Mouse (Mus musculus): ENCODE data around the gene Cadps2. TPM values are rescaled to one million over a fixed set of nuclear protein-coding genes. Genes with fewer than 3 reads are reported as not detected.
A peak's percentile ranks its signal among the peaks of the same experiment; 100 is the strongest.

Gene Cadps2
- polyA plus RNA-seq, 1 experiment from 2014 or later = 0.57 TPM

- Histone ChIP-seq H3K27ac (ENCODE audit: low read length) (no peak overlapping the region), H3K27me3 (replicated peaks; ENCODE audit: control insufficient read depth, insufficient read depth, low read length) (no peaks in the 10 kb centered on the region), H3K36me3 (ENCODE audit: control insufficient read depth, insufficient read depth, low read length) (no peaks in the 10 kb centered on the region), H3K9me3 (ENCODE audit: control insufficient read depth, low read length) (no peaks in the 10 kb centered on the region), H3K4me1 (ENCODE audit: control insufficient read depth, insufficient read depth, low read length) (no peaks in the 10 kb centered on the region), H3K4me3 (ENCODE audit: low read length) (no peak overlapping the region), H3K4me2 (ENCODE audit: low read depth, low read length) (no peak overlapping the region), H3K9ac (ENCODE audit: low read depth, low read length) (no peak overlapping the region)
- ATAC-seq = peak; percentile 75
- WGBS = 79% methylated on average over 2 of the region's 2 CpGs
These were observed 315.5 kb downstream of the Cadps2 start for GRCm38 (mm10) chr6:23523710-23524109.

- no peak overlapping the region for H3K27ac ChIP-seq (ENCODE audit: low read length)
- H3K4me3 ChIP-seq (ENCODE audit: low read length) = no peak overlapping the region
- H3K4me1 ChIP-seq (ENCODE audit: control insufficient read depth, insufficient read depth, low read length) = no peaks in the 10 kb centered on the region
- H3K36me3 ChIP-seq (ENCODE audit: control insufficient read depth, insufficient read depth, low read length) = no peaks in the 10 kb centered on the region
- H3K4me2 ChIP-seq (ENCODE audit: low read depth, low read length) = no peak overlapping the region
- 88% methylated on average over 5 of the region's 5 CpGs for WGBS
- no peaks in the 10 kb centered on the region for H3K27me3 ChIP-seq (replicated peaks; ENCODE audit: control insufficient read depth, insufficient read depth, low read length)
- H3K9me3 ChIP-seq (ENCODE audit: control insufficient read depth, low read length) = no peaks in the 10 kb centered on the region
- no peak overlapping the region for H3K9ac ChIP-seq (ENCODE audit: low read depth, low read length)
- ATAC-seq = no peak
These were observed 316.7 kb downstream of the Cadps2 start for GRCm38 (mm10) chr6:23522556-23522955.

GRCm38 (mm10) chr6:23498611-23499010 lies 340.6 kb downstream of the Cadps2 start:
- ATAC-seq = no peak
- Histone ChIP-seq H3K4me2 (ENCODE audit: low read depth, low read length) (no peak overlapping the region), H3K27me3 (replicated peaks; ENCODE audit: control insufficient read depth, insufficient read depth, low read length) (no peaks in the 10 kb centered on the region), H3K4me1 (ENCODE audit: control insufficient read depth, insufficient read depth, low read length) (no peaks in the 10 kb centered on the region), H3K27ac (ENCODE audit: low read length) (no peak overlapping the region), H3K4me3 (ENCODE audit: low read length) (no peak overlapping the region), H3K9me3 (ENCODE audit: control insufficient read depth, low read length) (no peaks in the 10 kb centered on the region), H3K9ac (ENCODE audit: low read depth, low read length) (no peak overlapping the region), H3K36me3 (ENCODE audit: control insufficient read depth, insufficient read depth, low read length) (no peaks in the 10 kb centered on the region)
- 47% methylated on average over 5 of the region's 5 CpGs for WGBS

GRCm38 (mm10) chr6:23491804-23492203 lies 347.4 kb downstream of the Cadps2 start:
- no peaks in the 10 kb centered on the region for H3K36me3 ChIP-seq (ENCODE audit: control insufficient read depth, insufficient read depth, low read length)
- no peak overlapping the region for H3K27ac ChIP-seq (ENCODE audit: low read length)
- 39% methylated on average over 7 of the region's 7 CpGs for WGBS
- H3K9me3 ChIP-seq (ENCODE audit: control insufficient read depth, low read length) = no peaks in the 10 kb centered on the region
- H3K4me3 ChIP-seq (ENCODE audit: low read length) = no peak overlapping the region
- ATAC-seq = no peak
- no peak overlapping the region for H3K4me2 ChIP-seq (ENCODE audit: low read depth, low read length)
- no peak overlapping the region for H3K9ac ChIP-seq (ENCODE audit: low read depth, low read length)
- H3K4me1 ChIP-seq (ENCODE audit: control insufficient read depth, insufficient read depth, low read length) = no peaks in the 10 kb centered on the region
- H3K27me3 ChIP-seq (replicated peaks; ENCODE audit: control insufficient read depth, insufficient read depth, low read length) = no peaks in the 10 kb centered on the region

GRCm38 (mm10) chr6:23490431-23490830 lies 348.8 kb downstream of the Cadps2 start:
- Histone ChIP-seq H3K4me2 (ENCODE audit: low read depth, low read length) (no peak overlapping the region), H3K36me3 (ENCODE audit: control insufficient read depth, insufficient read depth, low read length) (no peaks in the 10 kb centered on the region), H3K27ac (ENCODE audit: low read length) (no peak overlapping the region), H3K4me3 (ENCODE audit: low read length) (no peak overlapping the region), H3K9me3 (ENCODE audit: control insufficient read depth, low read length) (no peaks in the 10 kb centered on the region), H3K4me1 (ENCODE audit: control insufficient read depth, insufficient read depth, low read length) (no peaks in the 10 kb centered on the region), H3K27me3 (replicated peaks; ENCODE audit: control insufficient read depth, insufficient read depth, low read length) (no peaks in the 10 kb centered on the region), H3K9ac (ENCODE audit: low read depth, low read length) (no peak overlapping the region)
- no peak for ATAC-seq
- WGBS = 82% methylated on average over 2 of the region's 2 CpGs

- no peak overlapping the region for H3K4me2 ChIP-seq (ENCODE audit: low read depth, low read length)
- no peaks in the 10 kb centered on the region for H3K9me3 ChIP-seq (ENCODE audit: control insufficient read depth, low read length)
- ATAC-seq = no peak
- no peaks in the 10 kb centered on the region for H3K36me3 ChIP-seq (ENCODE audit: control insufficient read depth, insufficient read depth, low read length)
- 91% methylated on average over 2 of the region's 2 CpGs for WGBS
- no peak overlapping the region for H3K4me3 ChIP-seq (ENCODE audit: low read length)
- no peaks in the 10 kb centered on the region for H3K4me1 ChIP-seq (ENCODE audit: control insufficient read depth, insufficient read depth, low read length)
- H3K27ac ChIP-seq (ENCODE audit: low read length) = no peak overlapping the region
- no peak overlapping the region for H3K9ac ChIP-seq (ENCODE audit: low read depth, low read length)
- H3K27me3 ChIP-seq (replicated peaks; ENCODE audit: control insufficient read depth, insufficient read depth, low read length) = no peaks in the 10 kb centered on the region
These were observed 350.2 kb downstream of the Cadps2 start for GRCm38 (mm10) chr6:23489046-23489445.

- no peak overlapping the region for H3K4me2 ChIP-seq (ENCODE audit: low read depth, low read length)
- no peaks in the 10 kb centered on the region for H3K36me3 ChIP-seq (ENCODE audit: control insufficient read depth, insufficient read depth, low read length)
- 78% methylated on average over 2 of the region's 2 CpGs for WGBS
- no peak overlapping the region for H3K27ac ChIP-seq (ENCODE audit: low read length)
- no peak overlapping the region for H3K9ac ChIP-seq (ENCODE audit: low read depth, low read length)
- no peaks in the 10 kb centered on the region for H3K4me1 ChIP-seq (ENCODE audit: control insufficient read depth, insufficient read depth, low read length)
- no peaks in the 10 kb centered on the region for H3K27me3 ChIP-seq (replicated peaks; ENCODE audit: control insufficient read depth, insufficient read depth, low read length)
- no peak for ATAC-seq
- H3K4me3 ChIP-seq (ENCODE audit: low read length) = no peak overlapping the region
- H3K9me3 ChIP-seq (ENCODE audit: control insufficient read depth, low read length) = no peaks in the 10 kb centered on the region
These were observed 366.5 kb downstream of the Cadps2 start for GRCm38 (mm10) chr6:23472686-23473085.

GRCm38 (mm10) chr6:23471830-23472229 lies 367.4 kb downstream of the Cadps2 start:
- Histone ChIP-seq H3K4me3 (ENCODE audit: low read length) (no peak overlapping the region), H3K27ac (ENCODE audit: low read length) (no peak overlapping the region), H3K27me3 (replicated peaks; ENCODE audit: control insufficient read depth, insufficient read depth, low read length) (no peaks in the 10 kb centered on the region), H3K9ac (ENCODE audit: low read depth, low read length) (no peak overlapping the region), H3K9me3 (ENCODE audit: control insufficient read depth, low read length) (no peaks in the 10 kb centered on the region), H3K4me2 (ENCODE audit: low read depth, low read length) (no peak overlapping the region), H3K36me3 (ENCODE audit: control insufficient read depth, insufficient read depth, low read length) (no peaks in the 10 kb centered on the region), H3K4me1 (ENCODE audit: control insufficient read depth, insufficient read depth, low read length) (no peaks in the 10 kb centered on the region)
- no peak for ATAC-seq
- 60% methylated on average over 2 of the region's 2 CpGs for WGBS

GRCm38 (mm10) chr6:23467885-23468284 lies 371.3 kb downstream of the Cadps2 start:
- 89% methylated on average over 4 of the region's 4 CpGs for WGBS
- no peak for ATAC-seq
- H3K4me2 ChIP-seq (ENCODE audit: low read depth, low read length) = no peak overlapping the region
- no peaks in the 10 kb centered on the region for H3K4me1 ChIP-seq (ENCODE audit: control insufficient read depth, insufficient read depth, low read length)
- no peak overlapping the region for H3K27ac ChIP-seq (ENCODE audit: low read length)
- no peaks in the 10 kb centered on the region for H3K36me3 ChIP-seq (ENCODE audit: control insufficient read depth, insufficient read depth, low read length)
- no peaks in the 10 kb centered on the region for H3K27me3 ChIP-seq (replicated peaks; ENCODE audit: control insufficient read depth, insufficient read depth, low read length)
- no peak overlapping the region for H3K4me3 ChIP-seq (ENCODE audit: low read length)
- H3K9ac ChIP-seq (ENCODE audit: low read depth, low read length) = no peak overlapping the region
- H3K9me3 ChIP-seq (ENCODE audit: control insufficient read depth, low read length) = no peaks in the 10 kb centered on the region

- Histone ChIP-seq H3K4me2 (ENCODE audit: low read depth, low read length) (0 out of 2 replicates have a peak overlapping the region, but pooled peaks have one; percentile 13), H3K9ac (ENCODE audit: low read depth, low read length) (no peak overlapping the region), H3K27me3 (replicated peaks; ENCODE audit: control insufficient read depth, insufficient read depth, low read length) (no peaks in the 10 kb centered on the region), H3K9me3 (ENCODE audit: control insufficient read depth, low read length) (no peaks in the 10 kb centered on the region), H3K36me3 (ENCODE audit: control insufficient read depth, insufficient read depth, low read length) (no peaks in the 10 kb centered on the region), H3K4me3 (ENCODE audit: low read length) (no peak overlapping the region), H3K27ac (ENCODE audit: low read length) (no peak overlapping the region), H3K4me1 (ENCODE audit: control insufficient read depth, insufficient read depth, low read length) (no peaks in the 10 kb centered on the region)
- WGBS = 31% methylated on average over 8 of the region's 8 CpGs
- no peak for ATAC-seq
These were observed 376.5 kb downstream of the Cadps2 start for GRCm38 (mm10) chr6:23462600-23463280.
